Mouse (Mus musculus): ENCODE results near the gene Fam199x.

Fam199x gene

DNA sequence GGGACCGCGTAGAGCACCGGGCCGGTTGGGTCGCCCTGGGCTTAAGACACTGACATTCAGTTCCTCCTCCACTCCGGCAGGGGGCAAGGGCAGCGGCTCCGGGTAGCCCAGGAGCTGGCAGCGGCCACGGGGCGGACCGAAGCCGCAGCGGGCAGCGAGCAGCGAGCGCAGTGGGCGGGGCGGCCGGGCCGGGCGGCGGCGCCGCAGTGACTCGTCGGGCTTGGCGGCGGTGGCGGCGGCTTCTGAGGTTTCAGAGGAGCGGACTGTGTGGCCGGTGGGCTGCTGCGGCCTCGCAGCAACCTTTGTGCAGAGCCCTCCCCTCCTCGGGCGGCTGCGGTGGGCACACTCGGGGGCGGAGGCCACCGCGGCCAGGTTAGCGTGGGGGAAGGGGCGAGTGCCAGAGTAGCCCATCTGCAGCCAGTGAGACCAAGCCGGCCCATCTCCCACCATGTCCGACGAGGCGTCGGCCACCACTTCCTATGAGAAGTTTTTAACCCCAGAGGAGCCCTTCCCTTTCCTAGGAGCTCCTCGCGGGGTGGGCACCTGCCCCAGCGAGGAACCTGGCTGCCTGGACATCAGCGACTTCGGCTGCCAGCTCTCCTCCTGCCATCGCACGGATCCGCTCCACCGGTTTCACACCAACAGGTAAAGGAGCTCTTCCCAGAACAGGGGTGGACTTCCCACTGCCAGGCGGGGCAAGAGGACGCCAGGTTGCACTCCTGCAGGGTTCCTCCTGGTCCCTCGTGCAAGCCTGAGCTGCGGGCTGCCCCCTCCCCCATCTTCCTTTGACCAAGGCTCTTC lies at the start of gene Fam199x:
Gene Fam199x, plus strand, starts transcription at position 170 of the 801 bp plus-strand sequence.
- DNase-seq (ENCODE audit: low read depth), result peak; percentile 31

DNA sequence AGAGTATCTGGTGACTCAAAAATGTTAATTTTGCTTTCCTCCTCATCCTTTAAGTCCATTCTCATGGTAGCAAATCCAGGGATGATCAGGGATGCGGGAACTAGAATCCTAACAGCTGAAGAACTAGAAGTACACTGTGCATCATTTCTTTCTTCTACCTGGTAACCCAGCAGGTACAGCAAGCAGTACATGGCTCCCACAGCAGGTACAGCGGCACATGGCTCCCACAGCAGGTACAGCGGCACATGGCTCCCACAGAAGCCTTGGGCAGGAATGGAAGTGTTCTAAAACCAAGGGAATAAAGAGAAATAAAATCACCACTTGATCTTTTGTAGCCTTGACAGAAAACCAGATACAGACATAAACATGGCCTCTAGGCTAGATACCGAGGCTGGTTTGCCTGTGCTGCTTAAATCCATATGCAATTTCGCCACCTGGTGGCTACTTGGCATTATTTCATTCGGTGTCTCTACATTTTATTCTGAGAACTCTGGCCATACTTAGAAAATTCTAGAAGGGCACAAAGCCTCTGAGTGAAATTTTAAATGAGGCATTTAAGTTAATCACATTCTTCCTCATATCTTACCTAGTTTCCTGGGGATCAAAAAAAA lies 34.2 kb upstream of the Fam199x start:
- no peak for DNase-seq (ENCODE audit: low read depth)

DNA sequence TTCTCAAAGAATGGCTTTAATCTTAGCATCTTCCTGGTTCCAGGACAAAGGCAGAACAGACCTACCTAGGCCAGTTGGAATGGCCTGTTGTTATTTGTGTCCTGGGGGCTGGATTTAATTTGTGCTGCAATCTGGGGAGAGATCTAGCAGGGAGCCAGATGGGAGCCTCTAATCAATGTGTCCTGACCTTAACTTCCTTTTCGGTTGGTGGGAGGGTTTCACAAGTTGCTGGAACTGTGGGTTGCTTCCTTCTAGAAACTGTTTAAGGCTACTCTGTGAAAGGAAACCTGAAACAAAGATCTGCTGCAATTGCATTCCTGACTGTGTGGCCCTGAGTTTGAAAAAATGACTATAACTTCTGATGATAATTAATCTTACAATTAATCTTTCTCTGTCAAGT lies 31.7 kb upstream of the Fam199x start:
- no peak for DNase-seq (ENCODE audit: low read depth)

DNA sequence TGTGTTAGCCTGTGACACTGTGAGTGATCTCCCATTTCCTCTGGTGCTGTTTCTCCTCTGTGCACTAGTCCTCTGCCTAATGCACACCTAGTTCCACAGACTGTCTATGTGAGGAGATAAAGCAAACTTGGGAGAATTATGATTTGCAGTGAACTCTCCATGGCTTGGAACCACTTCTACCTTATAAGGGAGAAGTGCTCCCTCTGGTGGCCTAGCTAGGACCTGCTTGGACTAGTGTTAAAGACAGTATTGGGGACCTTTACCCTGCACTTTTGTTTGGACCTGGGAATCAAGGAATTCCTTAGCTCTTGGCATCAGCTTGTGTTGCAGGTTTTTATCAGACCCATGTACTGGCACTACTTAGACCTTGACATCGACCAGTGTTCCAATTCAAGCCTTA lies 30.1 kb upstream of the Fam199x start:
- DNase-seq (ENCODE audit: low read depth), result no peak

DNA sequence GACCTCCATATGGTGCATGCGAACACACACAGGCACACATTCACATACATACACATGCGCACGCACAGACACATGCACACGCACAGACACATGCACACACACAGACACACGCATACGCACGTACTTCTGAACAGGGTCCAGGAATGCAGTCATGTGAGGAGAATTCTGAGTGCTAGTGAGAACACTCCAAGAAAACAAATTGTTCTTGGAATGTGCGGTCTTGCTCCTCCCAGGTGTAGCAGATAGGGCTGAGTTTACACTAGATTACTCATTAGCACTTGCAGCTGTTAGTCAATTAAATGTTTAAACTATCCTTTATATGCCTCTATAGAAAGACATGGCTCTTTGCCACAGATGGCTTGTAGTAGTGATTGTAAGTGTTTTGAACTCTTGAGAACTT lies 18.5 kb upstream of the Fam199x start:
- DNase-seq (ENCODE audit: low read depth), result no peak

DNA sequence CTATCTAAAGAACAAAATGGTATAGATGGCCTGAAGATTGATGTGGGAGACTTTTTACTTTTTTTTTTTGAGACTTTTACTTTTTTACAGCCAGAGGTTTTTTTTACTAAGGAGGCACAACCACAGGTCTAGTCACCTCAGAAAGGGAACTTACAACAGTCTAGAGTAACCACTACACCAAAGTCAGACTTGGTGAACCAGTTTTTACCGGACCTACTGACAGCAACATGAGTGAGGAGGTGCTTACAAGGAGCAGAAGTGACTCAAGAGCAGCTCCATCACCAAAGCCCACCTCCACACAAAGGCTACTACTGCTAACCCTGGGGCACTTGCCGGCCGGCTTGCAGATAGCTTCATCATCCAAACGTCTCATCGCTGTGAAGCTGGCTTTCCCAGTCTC lies 17.7 kb upstream of the Fam199x start:
- DNase-seq (ENCODE audit: low read depth), result no peak

DNA sequence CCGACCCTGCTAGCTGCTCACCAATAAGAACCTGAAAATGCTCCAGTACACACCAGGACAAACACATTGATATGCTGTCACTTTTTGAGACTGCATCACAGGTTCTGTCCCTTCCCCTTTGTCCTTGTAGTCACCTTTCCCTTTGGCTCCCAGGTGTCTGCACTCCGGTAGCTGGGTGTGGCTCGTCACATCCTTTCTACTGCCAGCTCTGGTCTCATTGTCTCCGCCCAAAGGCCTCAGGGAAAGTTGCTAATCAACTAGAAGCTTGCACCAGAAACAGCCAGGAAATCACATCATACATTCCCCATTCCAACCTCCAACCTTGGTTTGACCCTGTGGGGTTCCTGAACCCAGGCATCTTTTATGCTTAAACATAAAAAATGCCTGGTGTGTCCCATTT lies 15.1 kb upstream of the Fam199x start:
- DNase-seq (ENCODE audit: low read depth), result no peak

DNA sequence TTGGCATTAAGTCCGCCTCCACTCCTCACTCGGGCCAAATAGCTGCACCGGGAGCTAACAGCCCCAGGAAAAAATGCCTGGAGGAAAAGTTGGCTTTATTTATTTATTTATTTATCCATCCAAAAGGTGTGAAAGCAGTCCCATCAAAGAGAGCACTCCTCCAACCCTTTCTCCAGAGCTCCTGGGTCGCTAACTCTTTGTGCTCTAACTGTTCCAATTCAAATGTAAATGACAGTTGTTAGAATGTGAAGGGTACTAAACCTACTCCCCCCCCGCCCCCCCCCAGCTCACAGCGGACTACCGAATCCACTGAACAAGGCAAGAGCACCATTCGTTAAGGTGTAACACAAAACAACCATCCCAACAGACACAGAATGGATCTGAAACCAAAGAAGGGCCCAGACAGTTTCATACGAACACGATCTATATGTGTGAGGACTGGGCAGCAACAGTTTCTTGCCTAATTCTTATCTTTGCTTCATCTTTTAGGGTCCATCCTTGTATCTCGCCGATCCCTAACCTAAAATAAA lies 11.9 kb upstream of the Fam199x start:
- no peak for DNase-seq (ENCODE audit: low read depth)

DNA sequence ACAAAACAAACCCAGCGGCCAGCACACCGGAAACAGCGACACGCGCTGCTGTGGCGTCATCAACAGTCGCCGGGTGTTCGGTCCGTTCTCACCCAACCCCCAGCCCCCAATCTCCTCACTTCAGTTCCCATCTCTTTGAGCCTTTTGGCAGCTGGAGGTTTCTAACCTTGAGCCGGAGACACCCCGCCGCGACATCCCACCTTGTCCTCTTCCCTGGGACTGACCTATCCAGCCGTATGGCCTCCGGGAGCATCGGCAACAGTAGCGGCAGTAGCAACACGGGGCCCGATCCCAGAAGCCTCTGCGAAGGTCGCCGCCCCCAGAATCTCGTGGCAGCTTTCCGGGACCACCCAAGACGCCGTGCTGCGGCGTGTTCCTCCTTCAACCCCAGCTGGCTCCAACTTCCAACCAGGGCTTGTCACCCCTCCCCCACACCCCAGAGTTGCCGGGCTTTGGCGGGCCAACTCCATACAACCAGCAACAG lies 11.4 kb upstream of the Fam199x start, which contains the start of gene Slc25a53:
Gene Slc25a53, minus strand, starts transcription at position 303 of the 484 bp plus-strand sequence.
- DNase-seq (ENCODE audit: low read depth), result peak; percentile 52

DNA sequence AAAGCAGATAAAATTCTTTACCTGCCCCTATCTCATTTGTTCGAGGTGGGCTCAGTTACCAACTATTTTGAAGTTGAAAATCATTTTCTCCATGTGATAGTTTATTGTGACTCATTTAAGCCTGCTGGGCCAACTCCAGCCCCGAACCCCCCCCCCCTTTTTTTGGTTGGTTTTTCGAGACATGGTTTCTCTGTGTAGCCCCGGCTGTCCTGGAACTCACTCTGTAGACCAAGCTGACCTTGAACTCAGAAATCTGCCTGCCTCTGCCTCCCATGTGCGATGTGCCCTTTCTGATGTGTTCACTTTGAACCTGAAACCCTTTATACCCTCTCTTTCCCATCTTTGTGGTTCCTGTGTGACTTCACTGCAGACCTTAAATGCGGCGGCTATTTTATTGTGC lies 10.9 kb upstream of the Fam199x start:
- no peak for DNase-seq (ENCODE audit: low read depth)

DNA sequence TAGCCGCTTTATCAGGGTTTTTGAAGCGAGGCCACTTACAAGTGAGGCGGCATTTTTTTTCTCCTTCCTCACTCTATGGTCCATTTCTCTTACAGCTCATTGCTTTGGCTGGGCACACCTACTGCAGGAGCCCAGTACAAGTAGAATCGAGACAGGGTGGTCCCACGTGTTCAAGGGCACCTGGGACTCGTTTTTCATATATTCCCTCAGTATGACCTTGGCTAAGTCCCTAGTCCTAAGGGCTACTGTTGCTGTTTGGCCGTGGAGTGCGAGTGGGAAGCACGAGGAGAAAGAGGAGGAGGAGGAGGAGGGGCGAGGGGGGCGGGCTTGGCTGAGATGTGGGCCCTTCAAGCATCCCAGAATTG lies 352 bp upstream of the Fam199x start:
- DNase-seq (ENCODE audit: low read depth), result no peak

DNA sequence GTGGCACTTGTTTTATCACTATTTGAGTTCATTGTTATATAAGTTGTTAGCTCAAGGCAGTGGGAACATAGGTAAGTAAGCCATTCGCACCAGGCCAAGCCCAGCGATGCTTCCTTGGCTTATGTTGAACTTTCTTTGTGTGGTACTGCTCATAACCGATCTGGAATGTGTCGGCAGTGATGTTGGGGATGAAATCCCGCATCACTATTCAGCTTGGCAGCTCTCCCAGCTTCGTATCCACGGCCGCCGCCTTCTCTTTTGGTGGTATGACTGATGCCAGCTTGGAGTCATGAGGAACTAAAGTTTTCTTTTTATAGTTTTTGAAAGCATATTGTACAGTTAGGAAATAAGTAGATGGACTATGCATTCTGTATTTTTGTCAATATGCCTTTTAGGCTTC lies 13.8 kb downstream of the Fam199x start:
- no peak for DNase-seq (ENCODE audit: low read depth)

DNA sequence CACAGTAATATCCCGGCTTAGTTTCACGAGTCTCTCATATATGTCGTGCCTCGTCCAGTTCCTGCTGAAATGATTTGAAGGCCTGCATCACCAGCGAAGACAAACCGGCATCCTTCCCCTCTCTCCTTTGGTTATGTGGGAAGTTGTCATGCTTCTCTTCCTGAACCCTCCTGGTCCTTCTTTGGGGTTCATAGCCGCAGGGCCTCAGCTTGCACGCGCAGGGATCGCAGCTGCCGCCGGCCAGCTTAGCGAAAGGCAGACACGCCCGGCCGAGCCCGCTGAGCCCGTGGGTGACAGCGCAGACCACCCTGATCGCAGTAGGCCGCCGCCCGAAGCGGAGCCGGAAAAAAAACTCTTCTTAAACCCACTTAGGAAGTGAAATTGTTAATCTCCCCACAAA lies 55.1 kb downstream of the Fam199x start:
- DNase-seq (ENCODE audit: low read depth), result no peak

DNA sequence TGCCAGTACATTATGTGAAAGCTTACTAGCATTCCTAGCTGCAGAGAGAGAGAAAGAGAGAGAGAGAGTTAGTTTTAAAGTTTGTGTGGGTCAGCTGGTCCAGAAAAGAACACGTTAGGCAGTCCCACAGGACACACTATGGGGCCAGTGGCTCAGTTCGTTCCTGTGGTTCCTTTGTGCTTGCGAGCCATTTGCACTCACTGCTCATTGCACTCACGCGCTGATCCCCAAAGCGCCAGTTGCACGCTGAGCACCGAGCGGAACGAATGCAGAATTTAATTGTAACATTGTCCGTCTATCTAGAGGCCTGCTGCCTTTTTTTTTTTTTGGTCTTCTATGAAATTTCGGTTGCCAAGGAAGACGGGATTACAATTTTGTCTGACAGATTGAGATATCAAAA lies 57.1 kb downstream of the Fam199x start:
- no peak for DNase-seq (ENCODE audit: low read depth)

DNA sequence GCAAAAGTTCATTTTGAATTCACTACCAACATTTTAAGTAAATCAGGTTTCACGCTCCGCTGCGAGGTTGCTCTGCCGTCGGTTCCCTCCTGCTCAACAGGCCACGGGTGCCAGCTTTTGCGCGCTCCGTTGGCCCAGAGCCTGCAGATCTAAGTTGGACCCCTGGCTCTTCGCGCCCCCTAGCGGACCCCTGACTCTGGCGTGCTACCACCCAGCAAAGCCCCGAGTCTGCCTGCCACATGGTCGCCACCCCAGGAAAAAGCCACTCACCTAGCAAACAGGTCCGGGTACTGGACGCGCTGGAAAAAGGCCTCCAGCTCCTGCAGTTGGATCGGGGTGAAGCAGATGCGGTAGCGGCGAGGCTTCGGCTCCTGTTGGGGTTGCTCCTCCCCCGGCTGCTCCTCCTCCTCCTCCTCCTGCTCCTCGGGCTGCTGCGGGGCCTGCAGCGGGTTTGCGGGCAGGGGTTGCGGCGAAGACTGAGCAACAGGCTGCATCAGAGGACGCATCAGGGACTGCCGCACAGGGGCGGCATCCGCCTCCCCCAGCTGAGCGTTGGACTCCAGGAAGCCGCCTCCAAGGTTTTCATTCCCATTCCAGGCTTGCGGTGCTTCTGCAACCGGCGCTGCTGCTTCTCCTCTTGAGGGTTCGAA lies 68.8 kb downstream of the Fam199x start:
- no peak for DNase-seq (ENCODE audit: low read depth)

DNA sequence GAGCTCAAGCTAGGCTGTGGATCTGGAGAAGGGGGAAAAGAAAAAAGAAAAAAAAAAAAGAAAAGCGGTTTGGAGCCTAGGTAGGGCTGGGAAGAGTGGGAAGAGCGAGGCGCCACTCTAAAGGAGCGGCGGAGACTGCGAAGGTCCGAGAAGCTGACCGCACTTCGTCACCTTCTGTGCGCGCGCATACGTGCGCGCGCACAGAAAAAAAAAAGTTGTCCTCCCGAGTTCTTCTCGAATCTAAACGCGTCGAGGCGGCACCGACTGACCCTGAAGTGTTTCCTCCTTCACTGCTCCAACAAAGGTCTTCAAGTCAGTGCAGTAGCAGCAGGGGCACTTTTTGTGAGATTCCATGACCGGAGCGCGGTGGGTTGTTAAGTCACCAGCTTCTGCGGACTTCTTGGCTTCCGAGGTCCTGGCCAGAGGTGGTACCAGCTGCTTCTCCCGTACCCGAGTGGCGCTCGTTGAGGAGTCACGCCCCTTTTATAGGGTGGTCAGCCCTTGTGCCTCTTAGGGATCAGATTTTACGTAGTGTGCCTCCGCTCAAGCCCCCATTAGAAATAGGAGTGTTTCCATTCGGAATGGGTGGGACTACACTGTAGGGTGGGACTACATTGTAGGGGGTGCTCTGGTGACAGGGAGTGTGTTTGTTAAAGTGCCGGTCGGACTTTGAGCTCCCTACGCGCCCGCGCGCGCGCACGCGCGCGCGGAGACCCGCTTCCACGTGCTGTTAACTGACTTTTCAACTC lies 70.5 kb downstream of the Fam199x start:
- DNase-seq (ENCODE audit: low read depth), result no peak

DNA sequence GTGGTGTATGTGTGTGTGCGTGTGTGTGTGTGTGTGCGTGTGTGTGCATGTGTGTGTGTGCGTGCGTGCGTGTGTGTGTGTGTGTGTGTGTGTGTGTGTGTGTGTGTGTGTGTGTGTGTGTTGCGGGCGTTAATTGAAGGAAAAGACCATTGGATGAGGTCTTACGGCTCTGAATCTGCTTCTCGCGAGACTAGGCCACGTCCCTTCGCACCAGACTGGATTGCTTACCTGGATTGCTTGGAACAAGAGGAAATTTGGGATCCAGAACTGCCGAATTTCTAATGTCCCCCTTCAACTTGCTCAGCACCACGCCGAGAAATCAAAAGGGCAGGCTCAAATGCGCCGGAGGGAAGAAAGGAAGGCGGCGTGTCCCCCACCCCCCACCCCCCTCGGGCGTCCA lies 72.3 kb downstream of the Fam199x start, which contains the start of gene Esx1:
Gene Esx1, minus strand, starts transcription at position 366 of the 400 bp plus-strand sequence.
- DNase-seq (ENCODE audit: low read depth), result no peak

DNA sequence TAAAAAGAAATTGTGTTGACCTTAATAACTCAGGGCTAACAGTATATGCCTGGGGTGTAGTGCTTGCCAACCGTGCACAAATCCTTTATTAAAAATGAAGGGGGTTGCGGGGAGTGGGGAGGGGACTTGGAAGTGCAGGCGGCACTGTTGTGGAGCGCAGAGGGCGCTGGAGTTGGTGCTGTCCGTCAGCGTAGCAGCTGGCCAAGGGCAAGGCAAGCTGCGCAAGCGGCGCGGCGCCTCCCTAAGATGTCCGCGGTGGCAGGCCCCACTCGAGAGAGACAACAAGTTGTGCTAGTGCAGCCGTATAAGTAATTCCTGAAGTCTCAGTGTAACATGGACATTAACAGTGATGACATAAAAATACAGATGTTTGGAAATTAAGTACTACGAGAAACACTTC lies 78.1 kb downstream of the Fam199x start:
- DNase-seq (ENCODE audit: low read depth), result no peak

Measured in fibroblast of lung, adult 2 months (primary cell).